Mouse (Mus musculus) spleen, postnatal 0 days (tissue): ENCODE results near the gene Slc25a39. TPM values are rescaled to one million over a fixed set of nuclear protein-coding genes. Genes with fewer than 3 reads are reported as not detected.

Experiments used
- polyA plus RNA-seq: library from polyadenylated mRNA; unstranded; fragments of >200 nt; fragmentation: Nextera tagmentation; extraction: Ambion mirVana; gene quantifications from 2 replicates; pipeline ENCODE4 v1.2.1, GENCODE M21; 2015

The Slc25a39 gene
- polyA plus RNA-seq, result 360 and 378 TPM in 2 replicates

GRCm38 (mm10) chr11:102407834-102408215, at the start of gene Slc25a39:
TSS of gene Slc25a39 (minus strand) at chr11:102407946.

GRCm38 (mm10) chr11:102447497-102447896, 39.8 kb upstream of the Slc25a39 start, which contains the start of gene Fam171a2:
TSS of gene Fam171a2 (minus strand) at chr11:102447682.

GRCm38 (mm10) chr11:102430121-102431017, 22.6 kb upstream of the Slc25a39 start, which contains the start of gene Grn:
TSS of gene Grn (plus strand) at chr11:102430315.

GRCm38 (mm10) chr11:102393238-102393634, 14.5 kb downstream of the Slc25a39 start, which contains the start of gene Rundc3a:
TSS of gene Rundc3a (plus strand) at chr11:102393403.

GRCm38 (mm10) chr11:102366103-102366502, 41.6 kb downstream of the Slc25a39 start, which contains the start of gene Slc4a1:
TSS of gene Slc4a1 (minus strand) at chr11:102366203.

Other genes with a start within 250 kb of the Slc25a39 start
- gene Lsm12, start 222.7 kb downstream of the Slc25a39 start, polyA plus RNA-seq, result 83.8 and 86.1 TPM in 2 replicates
- 17.9 and 21.1 TPM in 2 replicates for gene G6pc3, start 218.3 kb downstream of the Slc25a39 start, polyA plus RNA-seq
- gene Hdac5, start 177.8 kb downstream of the Slc25a39 start, polyA plus RNA-seq, result 21.8 and 29.1 TPM in 2 replicates
- 13.6 and 14.9 TPM in 2 replicates for gene BC030867, start 159.1 kb downstream of the Slc25a39 start, polyA plus RNA-seq
- gene Asb16, start 139.2 kb downstream of the Slc25a39 start, polyA plus RNA-seq, result 0.07 and 0.11 TPM in 2 replicates
- 33.5 and 36.0 TPM in 2 replicates for gene Tmub2, start 123.0 kb downstream of the Slc25a39 start, polyA plus RNA-seq
- 8.5 and 9.3 TPM in 2 replicates for gene Atxn7l3, start 111.3 kb downstream of the Slc25a39 start, polyA plus RNA-seq
- 67.7 and 68.5 TPM in 2 replicates for gene Ubtf, start 88.2 kb downstream of the Slc25a39 start, polyA plus RNA-seq
- gene Slc4a1, start 41.7 kb downstream of the Slc25a39 start, polyA plus RNA-seq, result 509 and 579 TPM in 2 replicates
- gene Rundc3a, start 14.5 kb downstream of the Slc25a39 start, polyA plus RNA-seq, result 2.0 and 2.6 TPM in 2 replicates
- gene Grn, start 22.4 kb upstream of the Slc25a39 start, polyA plus RNA-seq, result 103 and 160 TPM in 2 replicates
- 1.1 and 1.2 TPM in 2 replicates for gene Fam171a2, start 39.7 kb upstream of the Slc25a39 start, polyA plus RNA-seq
- gene Itga2b, start 62.2 kb upstream of the Slc25a39 start, polyA plus RNA-seq, result 26.8 and 27.0 TPM in 2 replicates
- 29.2 and 33.6 TPM in 2 replicates for gene Gpatch8, start 148.4 kb upstream of the Slc25a39 start, polyA plus RNA-seq
- 4.1 and 6.5 TPM in 2 replicates for gene Gm11627, start 171.5 kb upstream of the Slc25a39 start, polyA plus RNA-seq
- gene Fzd2, start 196.4 kb upstream of the Slc25a39 start, polyA plus RNA-seq, result 3.4 and 4.1 TPM in 2 replicates